Mouse (Mus musculus) neutrophil, adult 5-6 weeks (primary cell): Measurements from ENCODE around the gene Ptpn6. TPM values are rescaled to one million over a fixed set of nuclear protein-coding genes. Genes with fewer than 3 reads are reported as not detected.

Experiments used
- ATAC-seq: fragments of 151-379, 151-347 bp; 2 replicates; pipeline ENCODE4 v1.8.0; 2017; ENCODE audit warnings: mild to moderate bottlenecking, moderate TSS enrichment; ENCODE audit not compliant: insufficient number of reproducible peaks, poor library complexity, low FRiP score, severe bottlenecking; ENCODE audit errors: extremely low read depth
- total RNA-seq: library from RNA; stranded (forward); fragments of 200-1000 nt; gene quantifications from 2 replicates; pipeline ENCODE4 v1.2.3, GENCODE M21; 2017

The Ptpn6 gene
- total RNA-seq, 1 experiment from 2014 or later = 2,202 TPM

- ATAC-seq = no peak
Measured at GRCm38 (mm10) chr6:124757351-124757880, 18.9 kb upstream of the Ptpn6 start.

GRCm38 (mm10) chr6:124756652-124757350 is 18.3 kb upstream of the Ptpn6 start:
- no peak for ATAC-seq

GRCm38 (mm10) chr6:124755831-124756595 is 17.5 kb upstream of the Ptpn6 start, which contains the start of the genes Gm45234 and Atn1:
Gene Gm45234, minus strand, starts transcription at chr6:124756021.
Gene Atn1, minus strand, starts transcription at chr6:124756524.
- ATAC-seq = no peak

- ATAC-seq = no peak
Measured at GRCm38 (mm10) chr6:124755306-124755705, 16.8 kb upstream of the Ptpn6 start.

- no peak for ATAC-seq
Measured at GRCm38 (mm10) chr6:124753861-124754260, 15.3 kb upstream of the Ptpn6 start.

GRCm38 (mm10) chr6:124750405-124750804 is 11.9 kb upstream of the Ptpn6 start:
- ATAC-seq = no peak

- no peak for ATAC-seq
Measured at GRCm38 (mm10) chr6:124746654-124747632, 8.4 kb upstream of the Ptpn6 start.

GRCm38 (mm10) chr6:124746296-124746605 is 7.7 kb upstream of the Ptpn6 start:
- no peak for ATAC-seq

GRCm38 (mm10) chr6:124745490-124746295 is 7.2 kb upstream of the Ptpn6 start:
- ATAC-seq = peak; percentile 64

GRCm38 (mm10) chr6:124744755-124745321 is 6.3 kb upstream of the Ptpn6 start:
- ATAC-seq = no peak

- no peak for ATAC-seq
Measured at GRCm38 (mm10) chr6:124743647-124744046, 5.1 kb upstream of the Ptpn6 start.

GRCm38 (mm10) chr6:124742839-124743514 is 4.5 kb upstream of the Ptpn6 start:
- ATAC-seq = no peak

- ATAC-seq = no peak
Measured at GRCm38 (mm10) chr6:124741842-124742241, 3.3 kb upstream of the Ptpn6 start.

- peak; percentile 60 for ATAC-seq
Measured at GRCm38 (mm10) chr6:124740888-124741761, 2.6 kb upstream of the Ptpn6 start, which contains the start of gene Grcc10. Gene Grcc10, minus strand, starts transcription at chr6:124741374.

- peak; percentile 46 for ATAC-seq
Measured at GRCm38 (mm10) chr6:124740211-124740887, 1.8 kb upstream of the Ptpn6 start.

GRCm38 (mm10) chr6:124739231-124739796 is 800 bp upstream of the Ptpn6 start:
- ATAC-seq = no peak
